Mouse (Mus musculus): ENCODE results near the gene Prr36.

- TF ChIP-seq CTCF (IDR thresholded peaks at IDR 0.05) (no peak), EP300 (IDR thresholded peaks at IDR 0.05) (no peak)
Observed at GRCm38 (mm10) chr8:4216791-4217621, at the start of gene Prr36.

Data from lung, postnatal 0 days (tissue).